In the genomic region with DNA sequence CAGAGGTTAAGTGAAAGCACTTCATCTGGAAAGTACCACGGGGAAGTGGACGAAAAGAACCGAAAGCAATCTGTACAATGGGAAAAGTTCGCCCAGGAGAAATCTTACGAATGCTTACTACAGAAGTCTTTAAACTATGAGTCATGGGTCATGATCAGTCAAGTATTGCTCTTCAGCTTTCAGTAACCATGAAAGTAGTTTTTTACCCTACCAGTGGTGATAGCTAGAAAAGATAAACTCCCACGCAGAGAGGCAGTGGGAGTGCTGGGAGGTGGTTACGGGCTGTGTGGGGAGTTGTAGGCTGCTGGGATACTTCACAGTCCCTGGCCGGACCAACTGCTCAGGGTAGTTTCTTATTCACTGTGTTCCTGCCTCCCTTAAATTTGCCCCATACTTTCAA, we compare ENCODE assay signal across 23 mouse cellular contexts. TPM values are rescaled to one million over a fixed set of nuclear protein-coding genes. Genes with fewer than 3 reads are reported as not detected.
A peak's percentile ranks its signal among the peaks of the same experiment; 100 is the strongest.
DNase-seq lines count a peak whose midpoint lies in the region; ATAC-seq and TF ChIP-seq lines count a peak whose summit lies in the region.
"Had no signal": no experiment of that assay in that cellular context is flagged by ENCODE, and none has a peak within 500 bp of the region (broad histone marks: within the 10 kb centered on the region; RNA-seq: fewer than 3 reads in every experiment).

No protein-coding gene starts in this region.

- no peaks in the 10 kb centered on the region for H3K36me3 ChIP-seq in kidney, embryonic 14.5 days (ENCODE audit: control insufficient read depth, insufficient read depth, low read length)
- H3K36me3 ChIP-seq in lung, embryonic 14.5 days (ENCODE audit: insufficient read depth), result no peaks in the 10 kb centered on the region
- no peaks in the 10 kb centered on the region for H3K36me3 ChIP-seq in lung, postnatal 0 days (ENCODE audit: insufficient read depth, low read length)
- H3K36me3 ChIP-seq in midbrain, embryonic 10.5 days, result no peaks in the 10 kb centered on the region
- H3K36me3 ChIP-seq: embryonic facial prominence, embryonic 10.5 days; heart, embryonic 13.5 days; hindbrain, embryonic 15.5 days; limb, embryonic 13.5 days; neural tube, embryonic 13.5 days; stomach, embryonic 15.5 days had no signal

- no peak for DNase-seq in kidney, adult 11 months
- peak; percentile 13 for DNase-seq in lung, embryonic 14.5 days
- no peak for DNase-seq in lung, postnatal 10 days
- peak; percentile 45 for DNase-seq in lung, postnatal 0 days (ENCODE audit: low spot score)
- DNase-seq in testis, postnatal 14 days (ENCODE audit: low spot score), result peak; percentile 32
- no peak for DNase-seq in midbrain, embryonic 10.5 days (ENCODE audit: low spot score)
- DNase-seq in gastrocnemius, adult 18-20 months (ENCODE audit: low spot score), result no peak
- DNase-seq: adrenal gland, postnatal 14 days; cerebellum, adult 11-12 months; heart, postnatal 36 days; kidney, adult 9 months; spleen, adult 18-20 months had no signal

- no peak overlapping the region for H3K4me2 ChIP-seq in kidney, embryonic 14.5 days (replicated peaks; ENCODE audit: low read depth, low read length)
- H3K4me2 ChIP-seq in lung, embryonic 14.5 days, result no peak overlapping the region
- peak overlapping the region; percentile 15 for H3K4me2 ChIP-seq in lung, postnatal 0 days (replicated peaks; ENCODE audit: low read depth, low read length)
- H3K4me2 ChIP-seq: forebrain, embryonic 13.5 days; heart, embryonic 13.5 days; hindbrain, embryonic 15.5 days; limb, embryonic 13.5 days; neural tube, embryonic 13.5 days; stomach, embryonic 15.5 days had no signal

- H3K9ac ChIP-seq in kidney, embryonic 14.5 days (ENCODE audit: low read depth, low read length), result no peak overlapping the region
- no peak overlapping the region for H3K9ac ChIP-seq in lung, embryonic 14.5 days
- H3K9ac ChIP-seq in lung, postnatal 0 days (replicated peaks; ENCODE audit: low read depth), result no peak overlapping the region
- H3K9ac ChIP-seq: forebrain, embryonic 13.5 days; heart, embryonic 13.5 days; hindbrain, embryonic 15.5 days; limb, embryonic 13.5 days; neural tube, embryonic 13.5 days; stomach, embryonic 15.5 days had no signal

- no peak overlapping the region for H3K4me3 ChIP-seq in kidney, embryonic 14.5 days (ENCODE audit: low read length)
- H3K4me3 ChIP-seq in lung, embryonic 14.5 days (ENCODE audit: low read depth, low read length), result no peak overlapping the region
- no peak overlapping the region; the same call in 1 of the 2 replicates for H3K4me3 ChIP-seq in lung, postnatal 0 days (ENCODE audit: low read depth, low read length)
- H3K4me3 ChIP-seq in midbrain, embryonic 10.5 days, result no peak overlapping the region
- H3K4me3 ChIP-seq: embryonic facial prominence, embryonic 10.5 days; forebrain, embryonic 13.5 days; heart, embryonic 13.5 days; hindbrain, embryonic 15.5 days; limb, embryonic 13.5 days; neural tube, embryonic 13.5 days; stomach, embryonic 15.5 days had no signal

- H3K27me3 ChIP-seq in kidney, embryonic 14.5 days (ENCODE audit: control insufficient read depth, insufficient read depth, low read length), result no peaks in the 10 kb centered on the region
- H3K27me3 ChIP-seq in lung, embryonic 14.5 days (ENCODE audit: insufficient read depth, low read length), result no peaks in the 10 kb centered on the region
- no peaks in the 10 kb centered on the region for H3K27me3 ChIP-seq in lung, postnatal 0 days (replicated peaks; ENCODE audit: insufficient read depth, low read length)
- H3K27me3 ChIP-seq in midbrain, embryonic 10.5 days (ENCODE audit: low read depth, poor library complexity, severe bottlenecking), result no peaks in the 10 kb centered on the region
- H3K27me3 ChIP-seq: forebrain, embryonic 13.5 days; heart, embryonic 13.5 days; hindbrain, embryonic 15.5 days; limb, embryonic 13.5 days; neural tube, embryonic 13.5 days; stomach, embryonic 15.5 days had no signal

- H3K4me1 ChIP-seq in kidney, embryonic 14.5 days (ENCODE audit: control insufficient read depth, insufficient read depth, low read length), result no peaks in the 10 kb centered on the region
- H3K4me1 ChIP-seq in lung, embryonic 14.5 days (ENCODE audit: insufficient read depth), result no peaks in the 10 kb centered on the region
- no peaks in the 10 kb centered on the region for H3K4me1 ChIP-seq in lung, postnatal 0 days (ENCODE audit: insufficient read depth, low read depth, low read length)
- H3K4me1 ChIP-seq in midbrain, embryonic 10.5 days, result no peaks in the 10 kb centered on the region
- H3K4me1 ChIP-seq: embryonic facial prominence, embryonic 10.5 days; forebrain, embryonic 13.5 days; heart, embryonic 13.5 days; hindbrain, embryonic 15.5 days; limb, embryonic 13.5 days; neural tube, embryonic 13.5 days; stomach, embryonic 15.5 days had no signal

- H3K9me3 ChIP-seq in kidney, embryonic 14.5 days (ENCODE audit: control insufficient read depth, low read length), result no peaks in the 10 kb centered on the region
- no peaks in the 10 kb centered on the region for H3K9me3 ChIP-seq in lung, embryonic 14.5 days (ENCODE audit: low read depth, low read length)
- H3K9me3 ChIP-seq in lung, postnatal 0 days (ENCODE audit: low read length), result no peaks in the 10 kb centered on the region
- H3K9me3 ChIP-seq in midbrain, embryonic 10.5 days (replicated peaks), result no peaks in the 10 kb centered on the region
- H3K9me3 ChIP-seq: embryonic facial prominence, embryonic 10.5 days; forebrain, embryonic 13.5 days; heart, embryonic 13.5 days; hindbrain, embryonic 15.5 days; limb, embryonic 13.5 days; neural tube, embryonic 13.5 days; stomach, embryonic 15.5 days had no signal

- 48% methylated on average over 8 of the region's 8 CpGs for WGBS in kidney, embryonic 14.5 days
- WGBS in lung, embryonic 14.5 days, result 58% methylated on average over 8 of the region's 8 CpGs
- 53% methylated on average over 8 of the region's 8 CpGs for WGBS in lung, postnatal 0 days
- 89% methylated on average over 8 of the region's 8 CpGs for WGBS in midbrain, embryonic 10.5 days

- no peak for TF ChIP-seq CTCF in lung, embryonic 14.5 days (IDR thresholded peaks at IDR 0.05; ENCODE audit: low read depth)
- TF ChIP-seq CTCF in lung, postnatal 0 days (IDR thresholded peaks at IDR 0.05), result no peak

- 0 out of 2 replicates have a peak, but pooled peaks have one; percentile 19 for TF ChIP-seq EP300 in lung, postnatal 0 days (IDR thresholded peaks at IDR 0.05)

- peak; percentile 62; the same call in 1 of the 2 replicates for ATAC-seq in kidney, embryonic 14.5 days (ENCODE audit: low FRiP score, low TSS enrichment)
- ATAC-seq in lung, embryonic 14.5 days (ENCODE audit: insufficient read depth), result no peak
- peak; percentile 55; the same call in 1 of the 2 replicates for ATAC-seq in lung, postnatal 0 days
- ATAC-seq: forebrain, embryonic 13.5 days had no signal

- no peak overlapping the region for H3K27ac ChIP-seq in kidney, embryonic 14.5 days (ENCODE audit: low read depth, low read length)
- no peak overlapping the region for H3K27ac ChIP-seq in lung, embryonic 14.5 days (ENCODE audit: low read depth)
- no peak overlapping the region for H3K27ac ChIP-seq in lung, postnatal 0 days (ENCODE audit: low read length)
- H3K27ac ChIP-seq in midbrain, embryonic 10.5 days (replicated peaks), result no peak overlapping the region
- H3K27ac ChIP-seq: embryonic facial prominence, embryonic 10.5 days; forebrain, embryonic 13.5 days; heart, embryonic 13.5 days; hindbrain, embryonic 15.5 days; limb, embryonic 13.5 days; neural tube, embryonic 13.5 days; stomach, embryonic 15.5 days had no signal

RNA-seq across cellular contexts. Expression of a gene that starts 8.4 kb away (rescaled TPM):
- not detected in 2 replicates for polyA plus RNA-seq in kidney, embryonic 14.5 days (2014; fragmentation: Nextera tagmentation; extraction: Ambion mirVana)
- 1.0 and 1.1 TPM in 2 replicates for polyA plus RNA-seq in lung, embryonic 14.5 days (2014; fragmentation: Nextera tagmentation; extraction: Ambion mirVana)
- 2.3 and 3.2 TPM in 2 replicates for polyA plus RNA-seq in lung, postnatal 0 days (2015; fragmentation: Nextera tagmentation; extraction: Ambion mirVana)
- 0.07 TPM in 1 of 2 replicates, not detected in the other for polyA plus RNA-seq in midbrain, embryonic 10.5 days (2016; fragmentation: Nextera tagmentation; extraction: Ambion mirVana)
- not detected for total RNA-seq in gastrocnemius, adult 18-20 months (2021)
- total RNA-seq: layer of hippocampus, postnatal 14 days; left cerebral cortex, postnatal 10 days had no signal
- polyA plus RNA-seq: embryonic facial prominence, embryonic 10.5 days; forebrain, embryonic 13.5 days; hindbrain, embryonic 15.5 days; liver, embryonic 16.5 days; neural tube, embryonic 13.5 days had no signal

Comparison
In these comparisons a context has a peak if more than half of its experiments do, and no peak if none do; other contexts are left out.
1. DNase-seq: peak in lung, embryonic 14.5 days (single experiment), lung, postnatal 0 days (single experiment) and testis, postnatal 14 days (single experiment); none in kidney, adult 11 months (single experiment), lung, postnatal 10 days (single experiment), midbrain, embryonic 10.5 days (single experiment) and gastrocnemius, adult 18-20 months (single experiment).